Mouse (Mus musculus): ENCODE results near the gene H1f0. TPM values are rescaled to one million over a fixed set of nuclear protein-coding genes. Genes with fewer than 3 reads are reported as not detected.

The H1f0 gene
- total and polyA plus RNA-seq, 2 experiments from 2014 or later = 229 to 318 TPM

DNA sequence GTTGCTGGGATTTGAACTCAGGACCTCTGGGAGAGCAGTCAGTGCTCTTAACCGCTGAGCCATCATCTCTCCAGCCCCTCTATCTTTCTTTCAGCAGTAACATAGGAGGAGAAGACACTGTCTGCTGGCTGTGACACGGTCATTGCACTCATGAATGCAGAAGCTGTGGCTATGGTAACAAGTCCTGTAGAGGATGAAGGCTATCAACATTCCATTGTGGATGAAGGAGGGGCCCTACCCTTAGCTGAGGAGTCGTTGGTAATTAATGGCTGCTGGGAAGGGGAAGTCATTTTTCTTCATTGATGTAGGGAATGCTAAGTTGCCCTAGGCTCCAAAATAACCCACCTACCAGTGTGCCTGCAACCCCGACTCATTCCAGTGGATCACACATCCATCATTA is 10.1 kb upstream of the H1f0 start:
- no peak for DNase-seq (ENCODE audit: low spot score)
- no peaks in the 10 kb centered on the region for H3K27me3 ChIP-seq (ENCODE audit: control insufficient read depth, insufficient read depth, low read length)
- H3K27ac ChIP-seq (ENCODE audit: low read depth) = no peak overlapping the region
- H3K4me2 ChIP-seq (ENCODE audit: low read depth, low read length) = no peak overlapping the region
- 38% methylated on average over 4 of the region's 4 CpGs for WGBS
- TF ChIP-seq CTCF (IDR thresholded peaks at IDR 0.05; ENCODE audit: low read depth) (no peak), EP300 (IDR thresholded peaks at IDR 0.05; ENCODE audit: low read depth) (no peak)
- no peaks in the 10 kb centered on the region for H3K36me3 ChIP-seq (replicated peaks; ENCODE audit: control insufficient read depth, insufficient read depth, low read length)
- no peaks in the 10 kb centered on the region for H3K9me3 ChIP-seq (replicated peaks; ENCODE audit: control insufficient read depth, low read length)
- no peaks in the 10 kb centered on the region for H3K4me1 ChIP-seq (ENCODE audit: control insufficient read depth, insufficient read depth)
- no peak overlapping the region for H3K4me3 ChIP-seq (ENCODE audit: low read depth, low read length)
- ATAC-seq (ENCODE audit: insufficient read depth, low read depth) = no peak
- H3K9ac ChIP-seq (replicated peaks; ENCODE audit: low read depth, low read length) = no peak overlapping the region

GRCm38 (mm10) chr15:79018886-79019285 is 9.4 kb upstream of the H1f0 start:
- ATAC-seq (ENCODE audit: insufficient read depth, low read depth) = no peak
- H3K27me3 ChIP-seq (ENCODE audit: control insufficient read depth, insufficient read depth, low read length) = no peaks in the 10 kb centered on the region
- H3K4me3 ChIP-seq (ENCODE audit: low read depth, low read length) = no peak overlapping the region
- no peaks in the 10 kb centered on the region for H3K9me3 ChIP-seq (replicated peaks; ENCODE audit: control insufficient read depth, low read length)
- H3K4me2 ChIP-seq (ENCODE audit: low read depth, low read length) = no peak overlapping the region
- H3K4me1 ChIP-seq (ENCODE audit: control insufficient read depth, insufficient read depth) = no peaks in the 10 kb centered on the region
- 59% methylated on average over 3 of the region's 3 CpGs for WGBS
- no peak overlapping the region for H3K9ac ChIP-seq (replicated peaks; ENCODE audit: low read depth, low read length)
- no peak overlapping the region for H3K27ac ChIP-seq (ENCODE audit: low read depth)
- H3K36me3 ChIP-seq (replicated peaks; ENCODE audit: control insufficient read depth, insufficient read depth, low read length) = no peaks in the 10 kb centered on the region
- DNase-seq (ENCODE audit: low spot score) = no peak
- TF ChIP-seq EP300 (IDR thresholded peaks at IDR 0.05; ENCODE audit: low read depth) (no peak), CTCF (IDR thresholded peaks at IDR 0.05; ENCODE audit: low read depth) (peak; percentile 24; the same call in 1 of the 2 replicates)

DNA sequence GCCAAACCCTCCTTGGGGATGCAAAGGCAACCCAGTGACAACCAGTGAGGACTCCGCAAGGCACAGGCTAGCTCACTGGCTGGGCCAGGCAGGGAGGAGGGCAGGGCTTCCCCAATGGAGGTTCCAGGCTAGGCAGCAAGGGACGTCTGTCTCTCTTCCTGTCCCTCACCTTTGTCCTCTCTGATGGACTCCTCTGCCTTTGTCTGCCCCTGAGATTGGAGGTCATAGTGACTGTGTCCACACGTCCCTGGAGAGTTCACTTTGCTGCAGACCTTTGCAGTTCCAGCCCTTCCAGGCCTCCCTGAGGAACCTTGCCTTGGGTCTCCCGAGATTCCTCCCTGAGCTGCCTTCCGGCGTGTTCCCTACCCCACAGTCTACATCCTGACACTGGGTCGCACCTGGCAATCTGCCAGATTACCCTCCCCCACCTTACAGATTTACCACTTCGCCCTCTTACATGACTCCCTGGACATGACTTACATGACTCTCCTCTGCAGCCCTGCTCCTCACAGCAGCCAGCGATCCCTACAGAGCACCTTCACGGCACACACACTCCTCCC is 5.5 kb upstream of the H1f0 start:
- TF ChIP-seq EP300 (IDR thresholded peaks at IDR 0.05; ENCODE audit: low read depth) (no peak), CTCF (IDR thresholded peaks at IDR 0.05; ENCODE audit: low read depth) (no peak)
- WGBS = 45% methylated on average over 10 of the region's 10 CpGs
- Histone ChIP-seq H3K27ac (ENCODE audit: low read depth) (no peak overlapping the region), H3K4me1 (ENCODE audit: control insufficient read depth, insufficient read depth) (peaks cover 10% of the 10 kb centered on the region; the same call in 1 of the 2 replicates), H3K9ac (replicated peaks; ENCODE audit: low read depth, low read length) (no peak overlapping the region), H3K9me3 (replicated peaks; ENCODE audit: control insufficient read depth, low read length) (no peaks in the 10 kb centered on the region), H3K4me2 (ENCODE audit: low read depth, low read length) (no peak overlapping the region), H3K36me3 (replicated peaks; ENCODE audit: control insufficient read depth, insufficient read depth, low read length) (no peaks in the 10 kb centered on the region), H3K27me3 (ENCODE audit: control insufficient read depth, insufficient read depth, low read length) (no peaks in the 10 kb centered on the region), H3K4me3 (ENCODE audit: low read depth, low read length) (no peak overlapping the region)
- ATAC-seq (ENCODE audit: insufficient read depth, low read depth) (0 out of 2 replicates have a peak, but pooled peaks have one; percentile 9), DNase-seq (ENCODE audit: low spot score) (no peak)

GRCm38 (mm10) chr15:79023366-79023765 is 4.9 kb upstream of the H1f0 start:
- WGBS = 70% methylated on average over 1 of the region's 1 CpGs
- no peak for DNase-seq (ENCODE audit: low spot score)

GRCm38 (mm10) chr15:79025687-79026308 is 2.5 kb upstream of the H1f0 start:
- no peaks in the 10 kb centered on the region for H3K9me3 ChIP-seq (replicated peaks; ENCODE audit: control insufficient read depth, low read length)
- TF ChIP-seq CTCF (IDR thresholded peaks at IDR 0.05; ENCODE audit: low read depth) (no peak), EP300 (IDR thresholded peaks at IDR 0.05; ENCODE audit: low read depth) (no peak)
- no peaks in the 10 kb centered on the region for H3K36me3 ChIP-seq (replicated peaks; ENCODE audit: control insufficient read depth, insufficient read depth, low read length)
- H3K4me2 ChIP-seq (ENCODE audit: low read depth, low read length) = peak overlapping the region; percentile 47
- H3K9ac ChIP-seq (replicated peaks; ENCODE audit: low read depth, low read length) = 0 out of 2 replicates have a peak overlapping the region, but pooled peaks have one; percentile 23
- H3K27ac ChIP-seq (ENCODE audit: low read depth) = no peak overlapping the region
- peak overlapping the region; percentile 15; the same call in 1 of the 2 replicates for H3K4me3 ChIP-seq (ENCODE audit: low read depth, low read length)
- H3K27me3 ChIP-seq (ENCODE audit: control insufficient read depth, insufficient read depth, low read length) = no peaks in the 10 kb centered on the region
- ATAC-seq (ENCODE audit: insufficient read depth, low read depth) (no peak), DNase-seq (ENCODE audit: low spot score) (peak; percentile 22)
- peaks cover 18% of the 10 kb centered on the region; the same call in 1 of the 2 replicates for H3K4me1 ChIP-seq (ENCODE audit: control insufficient read depth, insufficient read depth)
- WGBS = 17% methylated on average over 16 of the region's 18 CpGs

More at GRCm38 (mm10) chr15:79023366-79023765, 4.9 kb upstream of the H1f0 start:
- Histone ChIP-seq H3K4me1 (ENCODE audit: control insufficient read depth, insufficient read depth) (peaks cover 12% of the 10 kb centered on the region; the same call in 1 of the 2 replicates), H3K27me3 (ENCODE audit: control insufficient read depth, insufficient read depth, low read length) (no peaks in the 10 kb centered on the region), H3K9me3 (replicated peaks; ENCODE audit: control insufficient read depth, low read length) (no peaks in the 10 kb centered on the region), H3K27ac (ENCODE audit: low read depth) (no peak overlapping the region), H3K4me2 (ENCODE audit: low read depth, low read length) (no peak overlapping the region), H3K4me3 (ENCODE audit: low read depth, low read length) (no peak overlapping the region), H3K9ac (replicated peaks; ENCODE audit: low read depth, low read length) (no peak overlapping the region), H3K36me3 (replicated peaks; ENCODE audit: control insufficient read depth, insufficient read depth, low read length) (no peaks in the 10 kb centered on the region)
- TF ChIP-seq EP300 (IDR thresholded peaks at IDR 0.05; ENCODE audit: low read depth) (no peak), CTCF (IDR thresholded peaks at IDR 0.05; ENCODE audit: low read depth) (no peak)
- no peak for ATAC-seq (ENCODE audit: insufficient read depth, low read depth)
